Mouse (Mus musculus): Measurements from ENCODE around the gene Ifi206. TPM values are rescaled to one million over a fixed set of nuclear protein-coding genes. Genes with fewer than 3 reads are reported as not detected.

Gene Ifi206
- polyA plus RNA-seq, 1 experiment: 4.9 TPM

GRCm38 (mm10) chr1:173437161-173437953 lies 53.5 kb downstream of the Ifi206 start:
- WGBS: 64% methylated on average over 6 of the region's 6 CpGs
- H3K36me3 ChIP-seq (ENCODE audit: control insufficient read depth, insufficient read depth, low read length): no peaks in the 10 kb centered on the region
- H3K4me3 ChIP-seq (ENCODE audit: insufficient read depth, low read depth, low read length): no peak overlapping the region
- DNase-seq: no peak
- no peak overlapping the region for H3K27ac ChIP-seq (ENCODE audit: insufficient read depth, low read depth, low read length)
- TF ChIP-seq CTCF (conservative IDR thresholded peaks at IDR 0.05; ENCODE audit: insufficient read depth, insufficient read length, low read depth, low read length) (no peak), POLR2A (IDR thresholded peaks at IDR 0.05; ENCODE audit: low read depth, low read length) (no peak)
- no peaks in the 10 kb centered on the region for H3K27me3 ChIP-seq (replicated peaks; ENCODE audit: control insufficient read depth, insufficient read depth, low read length)
- no peaks in the 10 kb centered on the region for H3K4me1 ChIP-seq (ENCODE audit: control insufficient read depth, insufficient read depth, low read length)

- Histone ChIP-seq H3K36me3 (ENCODE audit: control insufficient read depth, insufficient read depth, low read length) (no peaks in the 10 kb centered on the region), H3K4me1 (ENCODE audit: control insufficient read depth, insufficient read depth, low read length) (no peaks in the 10 kb centered on the region), H3K4me3 (ENCODE audit: insufficient read depth, low read depth, low read length) (no peak overlapping the region), H3K27me3 (replicated peaks; ENCODE audit: control insufficient read depth, insufficient read depth, low read length) (no peaks in the 10 kb centered on the region), H3K27ac (ENCODE audit: insufficient read depth, low read depth, low read length) (no peak overlapping the region)
- TF ChIP-seq POLR2A (IDR thresholded peaks at IDR 0.05; ENCODE audit: low read depth, low read length) (no peak), CTCF (conservative IDR thresholded peaks at IDR 0.05; ENCODE audit: insufficient read depth, insufficient read length, low read depth, low read length) (no peak)
- 68% methylated on average over 2 of the region's 2 CpGs for WGBS
- DNase-seq: no peak
Observed at GRCm38 (mm10) chr1:173432411-173432810, 58.4 kb downstream of the Ifi206 start.

GRCm38 (mm10) chr1:173429995-173430699 lies 60.7 kb downstream of the Ifi206 start:
- Histone ChIP-seq H3K4me1 (ENCODE audit: control insufficient read depth, insufficient read depth, low read length) (no peaks in the 10 kb centered on the region), H3K27ac (ENCODE audit: insufficient read depth, low read depth, low read length) (no peak overlapping the region), H3K36me3 (ENCODE audit: control insufficient read depth, insufficient read depth, low read length) (no peaks in the 10 kb centered on the region), H3K4me3 (ENCODE audit: insufficient read depth, low read depth, low read length) (no peak overlapping the region), H3K27me3 (replicated peaks; ENCODE audit: control insufficient read depth, insufficient read depth, low read length) (no peaks in the 10 kb centered on the region)
- DNase-seq: no peak
- WGBS: 81% methylated on average over 5 of the region's 5 CpGs
- TF ChIP-seq CTCF (conservative IDR thresholded peaks at IDR 0.05; ENCODE audit: insufficient read depth, insufficient read length, low read depth, low read length) (no peak), POLR2A (IDR thresholded peaks at IDR 0.05; ENCODE audit: low read depth, low read length) (no peak)

- DNase-seq: no peak
- no peak for TF ChIP-seq CTCF (conservative IDR thresholded peaks at IDR 0.05; ENCODE audit: insufficient read depth, insufficient read length, low read depth, low read length)
- TF ChIP-seq POLR2A (IDR thresholded peaks at IDR 0.05; ENCODE audit: low read depth, low read length): no peak
- H3K4me3 ChIP-seq (ENCODE audit: insufficient read depth, low read depth, low read length): no peak overlapping the region
- H3K27ac ChIP-seq (ENCODE audit: insufficient read depth, low read depth, low read length): no peak overlapping the region
- 75% methylated on average over 8 of the region's 8 CpGs for WGBS
- H3K27me3 ChIP-seq (replicated peaks; ENCODE audit: control insufficient read depth, insufficient read depth, low read length): no peaks in the 10 kb centered on the region
- no peaks in the 10 kb centered on the region for H3K4me1 ChIP-seq (ENCODE audit: control insufficient read depth, insufficient read depth, low read length)
- H3K36me3 ChIP-seq (ENCODE audit: control insufficient read depth, insufficient read depth, low read length): no peaks in the 10 kb centered on the region
Observed at GRCm38 (mm10) chr1:173427385-173427784, 63.5 kb downstream of the Ifi206 start.

- H3K27ac ChIP-seq (ENCODE audit: insufficient read depth, low read depth, low read length): no peak overlapping the region
- no peaks in the 10 kb centered on the region for H3K27me3 ChIP-seq (replicated peaks; ENCODE audit: control insufficient read depth, insufficient read depth, low read length)
- H3K36me3 ChIP-seq (ENCODE audit: control insufficient read depth, insufficient read depth, low read length): no peaks in the 10 kb centered on the region
- no peaks in the 10 kb centered on the region for H3K4me1 ChIP-seq (ENCODE audit: control insufficient read depth, insufficient read depth, low read length)
- no peak overlapping the region for H3K4me3 ChIP-seq (ENCODE audit: insufficient read depth, low read depth, low read length)
- 75% methylated on average over 2 of the region's 2 CpGs for WGBS
- no peak for TF ChIP-seq POLR2A (IDR thresholded peaks at IDR 0.05; ENCODE audit: low read depth, low read length)
- TF ChIP-seq CTCF (conservative IDR thresholded peaks at IDR 0.05; ENCODE audit: insufficient read depth, insufficient read length, low read depth, low read length): no peak
- no peak for DNase-seq
Observed at GRCm38 (mm10) chr1:173426345-173426744, 64.5 kb downstream of the Ifi206 start.

- 64% methylated on average over 6 of the region's 6 CpGs for WGBS
- no peak for TF ChIP-seq CTCF (conservative IDR thresholded peaks at IDR 0.05; ENCODE audit: insufficient read depth, insufficient read length, low read depth, low read length)
- no peak for TF ChIP-seq POLR2A (IDR thresholded peaks at IDR 0.05; ENCODE audit: low read depth, low read length)
- H3K27me3 ChIP-seq (replicated peaks; ENCODE audit: control insufficient read depth, insufficient read depth, low read length): no peaks in the 10 kb centered on the region
- H3K4me1 ChIP-seq (ENCODE audit: control insufficient read depth, insufficient read depth, low read length): no peaks in the 10 kb centered on the region
- H3K36me3 ChIP-seq (ENCODE audit: control insufficient read depth, insufficient read depth, low read length): no peaks in the 10 kb centered on the region
- no peak overlapping the region for H3K4me3 ChIP-seq (ENCODE audit: insufficient read depth, low read depth, low read length)
- peak; percentile 24 for DNase-seq
- no peak overlapping the region for H3K27ac ChIP-seq (ENCODE audit: insufficient read depth, low read depth, low read length)
Observed at GRCm38 (mm10) chr1:173420374-173420773, 70.5 kb downstream of the Ifi206 start.

GRCm38 (mm10) chr1:173418936-173419621 lies 71.8 kb downstream of the Ifi206 start:
- H3K4me3 ChIP-seq (ENCODE audit: insufficient read depth, low read depth, low read length): no peak overlapping the region
- no peak for TF ChIP-seq CTCF (conservative IDR thresholded peaks at IDR 0.05; ENCODE audit: insufficient read depth, insufficient read length, low read depth, low read length)
- DNase-seq: peak; percentile 8
- no peaks in the 10 kb centered on the region for H3K27me3 ChIP-seq (replicated peaks; ENCODE audit: control insufficient read depth, insufficient read depth, low read length)
- no peak overlapping the region for H3K27ac ChIP-seq (ENCODE audit: insufficient read depth, low read depth, low read length)
- H3K4me1 ChIP-seq (ENCODE audit: control insufficient read depth, insufficient read depth, low read length): no peaks in the 10 kb centered on the region
- H3K36me3 ChIP-seq (ENCODE audit: control insufficient read depth, insufficient read depth, low read length): no peaks in the 10 kb centered on the region
- 82% methylated on average over 1 of the region's 1 CpGs for WGBS
